Mouse (Mus musculus) megakaryocyte, embryonic 14.5 days (primary cell): ENCODE measurements around the gene Cyp3a57.

ENCODE experiments used
- FLI1 ChIP-seq: IDR thresholded peaks from 2 replicates; pipeline ENCODE4 v1.6.1; 2012; ENCODE audit warnings: low read length, inconsistent platforms, mixed read lengths
- GATA1 ChIP-seq: IDR thresholded peaks from 3 replicates; pipeline ENCODE4 v1.6.1; 2012; ENCODE audit warnings: mixed read lengths, low read length, inconsistent platforms, borderline replicate concordance

- TF ChIP-seq GATA1 (no peak), FLI1 (no peak)
Measured at GRCm38 (mm10) chr5:145300469-145300868, 44.6 kb upstream of the Cyp3a57 start.
